Mouse (Mus musculus) small intestine, adult 2 months (tissue): ENCODE measurements around the gene Ddx18. TPM values are rescaled to one million over a fixed set of nuclear protein-coding genes. Genes with fewer than 3 reads are reported as not detected.

Source experiments
- H3K27ac ChIP-seq: fragments of 200-500 bp; 2 replicates; pipeline ENCODE4 v1.5.1; 2012; ENCODE audit warnings: low read depth, low read length, control low read depth, inconsistent platforms; ENCODE audit not compliant: insufficient read depth
- H3K27me3 ChIP-seq: fragments of 200-500 bp; 2 replicates; pipeline ENCODE4 v1.6.1; 2012; ENCODE audit warnings: mild to moderate bottlenecking, moderate library complexity, low read length, inconsistent platforms; ENCODE audit not compliant: control insufficient read depth, insufficient read depth
- H3K36me3 ChIP-seq: fragments of 200-500 bp; 2 replicates; pipeline ENCODE4 v1.6.1; 2012; ENCODE audit warnings: mild to moderate bottlenecking, low read length, control low read depth, inconsistent platforms; ENCODE audit not compliant: control insufficient read depth, insufficient read depth
- H3K4me1 ChIP-seq: fragments of 200-500 bp; 2 replicates; pipeline ENCODE4 v1.6.1; 2012; ENCODE audit warnings: low read length, inconsistent platforms, mixed read lengths; ENCODE audit not compliant: control insufficient read depth, insufficient read depth, insufficient read length
- H3K4me3 ChIP-seq: fragments of 200-500 bp; 2 replicates; pipeline ENCODE4 v1.5.1; 2012; ENCODE audit warnings: low read depth, mild to moderate bottlenecking, control low read depth, inconsistent platforms, low read length, moderate library complexity
- CTCF ChIP-seq: fragments of 200-500 bp; IDR thresholded peaks from 2 replicates; pipeline ENCODE4 v1.5.1; 2012; ENCODE audit warnings: low read depth, mild to moderate bottlenecking, control low read depth, inconsistent platforms, low read length, moderate library complexity, mixed read lengths; ENCODE audit not compliant: insufficient replicate concordance, insufficient read length; ENCODE audit errors: extremely low read depth
- POLR2A ChIP-seq: fragments of 200-500 bp; IDR thresholded peaks from 2 replicates; pipeline ENCODE4 v1.6.1; 2012; ENCODE audit warnings: low read depth, mild to moderate bottlenecking, control low read depth, inconsistent platforms, low read length, moderate library complexity
- WGBS: fragments of 180-500 bp; shearing (Covaris S2); methylation state at CpG from one replicate; pipeline ENCODE4 v1.1.7; 2018; 5-methylcytosine and 5-hydroxymethylcytosine counted together
- polyA plus RNA-seq: library from polyadenylated mRNA; depleted of rRNA; stranded (reverse); fragments of >200 nt; gene quantifications from 2 replicates; pipeline ENCODE4 v1.2.3, GENCODE M21; 2012

Gene Ddx18
- polyA plus RNA-seq, 1 experiment, result 10.1 TPM

GRCm38 (mm10) chr1:121548667-121549066 is 19.1 kb downstream of the Ddx18 start:
- 74% methylated on average over 4 of the region's 4 CpGs for WGBS

DNA sequence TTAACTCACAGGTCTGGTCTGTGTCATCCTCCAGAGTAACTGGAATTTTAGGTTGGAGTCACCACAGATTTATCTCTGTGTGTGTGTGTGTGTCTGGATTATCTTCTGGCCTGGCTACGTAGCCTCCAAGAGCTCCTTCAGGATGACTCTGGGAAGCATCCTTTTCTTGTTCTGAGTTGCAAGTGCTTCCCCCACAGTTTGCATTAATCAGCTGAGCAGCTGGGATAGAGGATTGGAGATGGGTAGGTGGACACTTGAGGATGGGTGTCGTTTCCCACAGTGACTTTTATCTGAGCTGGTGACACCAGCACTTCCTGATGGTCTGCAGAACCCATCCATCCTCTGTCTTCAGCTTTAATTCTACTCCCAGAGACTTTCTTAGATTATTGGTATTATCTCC is 20.9 kb downstream of the Ddx18 start:
- Histone ChIP-seq H3K27me3 (no peaks in the 10 kb centered on the region), H3K4me3 (no peak overlapping the region), H3K27ac (no peak overlapping the region), H3K4me1 (no peaks in the 10 kb centered on the region), H3K36me3 (no peaks in the 10 kb centered on the region)
- TF ChIP-seq CTCF (no peak), POLR2A (no peak)
- WGBS, result 70% methylated on average over 2 of the region's 2 CpGs

More at GRCm38 (mm10) chr1:121548667-121549066, 19.1 kb downstream of the Ddx18 start:
- Histone ChIP-seq H3K27ac (no peak overlapping the region), H3K4me1 (no peaks in the 10 kb centered on the region), H3K36me3 (peaks cover 11% of the 10 kb centered on the region), H3K27me3 (no peaks in the 10 kb centered on the region), H3K4me3 (no peak overlapping the region)
- TF ChIP-seq CTCF (no peak), POLR2A (no peak)

DNA sequence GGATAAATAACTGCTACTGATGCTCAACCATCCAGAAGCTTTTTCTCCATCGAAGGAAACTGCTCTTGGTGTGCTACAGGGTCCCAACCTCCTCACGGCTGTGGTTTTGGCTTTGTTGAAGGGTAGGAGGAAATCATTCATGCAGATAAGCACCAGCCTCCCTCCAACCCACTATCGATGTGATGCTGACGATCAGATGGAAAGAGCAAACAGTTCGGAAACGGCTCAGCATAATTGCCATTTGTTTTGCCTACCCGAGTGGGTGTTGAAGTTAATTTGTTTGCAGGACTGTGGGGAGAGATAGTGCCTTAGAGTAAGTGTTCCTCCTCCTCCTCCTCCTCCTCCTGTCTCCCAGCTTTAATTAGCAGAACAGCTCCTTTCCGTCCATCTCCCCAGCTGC is 27.4 kb downstream of the Ddx18 start:
- Histone ChIP-seq H3K4me3 (no peak overlapping the region), H3K27me3 (no peaks in the 10 kb centered on the region), H3K27ac (no peak overlapping the region), H3K36me3 (no peaks in the 10 kb centered on the region), H3K4me1 (no peaks in the 10 kb centered on the region)
- WGBS, result 42% methylated on average over 8 of the region's 8 CpGs
- no peak for TF ChIP-seq POLR2A
- no peak for TF ChIP-seq CTCF

DNA sequence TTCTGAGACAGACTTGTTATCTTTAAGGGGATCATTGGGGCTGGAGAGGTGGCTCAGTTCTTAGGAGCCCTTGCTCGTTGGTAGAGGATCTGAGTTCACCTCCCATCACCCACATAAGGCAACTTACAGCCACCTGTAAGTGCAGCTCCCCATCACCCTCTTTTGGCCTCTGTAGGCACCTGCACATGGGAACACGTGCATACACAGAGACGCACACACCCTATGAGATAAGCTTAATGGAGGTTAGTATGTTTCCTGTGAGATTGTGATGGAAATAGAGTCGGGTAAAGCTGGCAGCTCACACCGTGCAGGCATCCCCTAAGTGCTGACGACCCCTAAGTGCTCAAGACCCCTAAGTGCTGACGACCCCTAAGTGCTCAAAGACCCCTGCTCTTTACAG is 36.4 kb downstream of the Ddx18 start:
- H3K27me3 ChIP-seq, result peaks cover 17% of the 10 kb centered on the region
- no peak overlapping the region for H3K27ac ChIP-seq
- TF ChIP-seq CTCF (no peak), POLR2A (no peak)
- H3K4me1 ChIP-seq, result no peaks in the 10 kb centered on the region; the same call in 1 of the 2 replicates
- WGBS, result 55% methylated on average over 7 of the region's 7 CpGs
- no peak overlapping the region for H3K4me3 ChIP-seq
- H3K36me3 ChIP-seq, result no peaks in the 10 kb centered on the region

- WGBS, result 82% methylated on average over 6 of the region's 6 CpGs
- H3K4me3 ChIP-seq, result no peak overlapping the region
- H3K36me3 ChIP-seq, result no peaks in the 10 kb centered on the region
- H3K27ac ChIP-seq, result no peak overlapping the region
- TF ChIP-seq CTCF (no peak), POLR2A (no peak)
- H3K27me3 ChIP-seq, result peaks cover 17% of the 10 kb centered on the region
- no peaks in the 10 kb centered on the region; the same call in 1 of the 2 replicates for H3K4me1 ChIP-seq
These were observed 38.5 kb downstream of the Ddx18 start for GRCm38 (mm10) chr1:121529286-121529685.

GRCm38 (mm10) chr1:121528399-121528720 is 39.4 kb downstream of the Ddx18 start, which contains the start of gene Htr5b:
TSS of gene Htr5b (minus strand) at chr1:121528465.
- H3K4me3 ChIP-seq, result no peak within 1 kb of the TSS
- H3K4me1 ChIP-seq, result no peaks in the 10 kb centered on the region; the same call in 1 of the 2 replicates
- peaks cover 17% of the 10 kb centered on the region for H3K27me3 ChIP-seq
- H3K36me3 ChIP-seq, result no peaks in the 10 kb centered on the region
- 5% methylated on average over 11 of the region's 11 CpGs for WGBS
- H3K27ac ChIP-seq, result no peak within 1 kb of the TSS
- TF ChIP-seq CTCF (no peak), POLR2A (no peak)

GRCm38 (mm10) chr1:121527600-121528398 is 40.0 kb downstream of the Ddx18 start:
- Histone ChIP-seq H3K4me1 (no peaks in the 10 kb centered on the region; the same call in 1 of the 2 replicates), H3K4me3 (no peak overlapping the region), H3K36me3 (no peaks in the 10 kb centered on the region), H3K27ac (no peak overlapping the region), H3K27me3 (peaks cover 17% of the 10 kb centered on the region)
- WGBS, result 12% methylated on average over 55 of the region's 55 CpGs
- no peak for TF ChIP-seq POLR2A
- TF ChIP-seq CTCF, result no peak

GRCm38 (mm10) chr1:121527061-121527460 is 40.7 kb downstream of the Ddx18 start:
- H3K4me3 ChIP-seq, result no peak overlapping the region
- WGBS, result 35% methylated on average over 17 of the region's 17 CpGs

More at GRCm38 (mm10) chr1:121527061-121527460, 40.7 kb downstream of the Ddx18 start:
- Histone ChIP-seq H3K36me3 (no peaks in the 10 kb centered on the region), H3K4me1 (no peaks in the 10 kb centered on the region; the same call in 1 of the 2 replicates), H3K27ac (no peak overlapping the region), H3K27me3 (peaks cover 17% of the 10 kb centered on the region)
- TF ChIP-seq CTCF (no peak), POLR2A (no peak)
